Mouse (Mus musculus) frontal cortex, adult (tissue): ENCODE data around the gene Tenm4.
"Not testable (repeated sequence)": the region's sequence is repeated elsewhere in the genome, so short reads cannot be mapped to it uniquely, and the experiment has no call there.

Source experiments
- ATAC-seq: cut with Nextera tagmentation; 2 replicates; pipeline ENCODE4 v1.9.2; 2017; ENCODE audit warnings: mild to moderate bottlenecking, moderate library complexity, mixed read lengths; ENCODE audit not compliant: low TSS enrichment

Tenm4 gene

DNA sequence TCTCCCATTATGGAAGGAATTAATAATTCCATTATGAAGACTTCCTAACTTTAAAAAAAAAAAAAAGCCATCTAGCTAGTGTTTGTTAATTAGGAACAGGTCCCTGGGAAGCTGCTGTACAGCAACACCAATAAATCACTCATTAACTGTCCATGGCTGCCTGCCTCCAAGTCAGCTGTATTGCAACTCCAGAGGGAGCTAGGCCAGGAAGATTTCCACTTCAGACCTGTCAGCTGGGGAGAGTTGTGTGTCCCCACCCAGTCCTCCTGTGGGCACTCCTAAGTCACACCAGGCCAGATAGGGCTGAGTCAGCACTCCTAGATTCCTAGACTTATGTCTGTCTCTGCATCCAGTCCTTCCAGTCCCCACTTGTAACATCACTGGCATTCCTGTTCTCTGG, 399.9 kb downstream of the Tenm4 start:
- ATAC-seq, result no peak

DNA sequence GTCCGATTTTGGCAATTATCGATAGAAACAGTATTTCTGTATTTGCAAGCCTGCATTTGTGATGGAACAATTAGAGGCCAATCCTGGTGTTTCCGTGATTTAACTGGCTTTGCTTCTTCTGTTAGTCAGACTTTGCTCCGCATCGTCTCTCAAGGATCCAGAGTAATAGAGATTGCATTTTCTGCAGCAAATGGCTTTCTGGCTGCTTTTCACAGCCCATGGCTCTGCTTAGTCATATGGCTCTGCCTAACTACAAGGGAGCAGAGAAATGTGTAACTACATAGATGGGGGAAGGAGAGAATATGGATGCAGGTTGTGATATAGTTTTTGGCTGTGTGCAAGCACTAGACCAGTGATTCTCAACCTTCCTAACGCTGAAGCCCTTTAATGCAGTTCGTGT, 401.9 kb downstream of the Tenm4 start:
- ATAC-seq, result 0 out of 2 replicates have a peak, but pooled peaks have one; percentile 11

DNA sequence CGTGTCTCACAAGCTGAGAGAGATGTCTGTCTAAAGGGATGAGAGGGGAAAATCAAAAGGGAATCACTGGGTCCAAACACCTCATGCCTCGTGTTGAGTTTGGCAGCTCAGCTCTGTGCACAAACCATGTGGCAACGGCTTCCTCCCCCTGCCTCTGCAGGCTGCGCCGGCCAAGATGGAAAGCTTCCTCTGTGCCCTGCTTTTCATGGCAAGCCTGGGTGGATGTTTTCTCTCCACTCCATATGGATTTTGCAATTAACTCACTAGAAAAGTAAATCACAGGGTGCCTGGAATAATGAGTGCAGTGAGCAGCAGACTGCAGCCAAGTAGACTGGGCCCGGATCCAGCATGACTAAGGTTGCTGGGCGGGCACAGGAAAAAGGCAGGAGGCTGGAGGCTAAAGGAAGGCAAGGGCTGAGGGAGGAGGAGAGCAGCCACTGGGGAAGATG, 404.2 kb downstream of the Tenm4 start:
- ATAC-seq, result peak; percentile 90

DNA sequence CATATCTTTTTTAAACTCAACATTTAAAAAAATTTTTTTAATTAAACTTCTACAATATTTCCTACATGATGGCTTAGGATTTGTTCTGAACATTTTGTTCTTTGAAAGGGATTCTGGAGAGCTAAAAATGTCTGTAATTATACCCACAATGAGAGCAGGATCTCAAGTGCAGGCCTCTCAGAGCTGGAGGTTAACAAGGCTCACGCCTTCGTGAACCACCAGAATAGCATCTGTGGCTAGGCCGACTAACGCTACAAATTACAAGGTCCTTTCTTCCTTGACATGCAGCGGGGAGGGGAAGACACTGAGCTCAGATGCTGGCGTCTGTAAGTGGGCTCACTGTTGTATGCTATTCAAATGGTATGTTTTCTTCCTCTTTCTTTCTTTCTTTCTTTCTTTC, 411.7 kb downstream of the Tenm4 start:
- no peak for ATAC-seq

DNA sequence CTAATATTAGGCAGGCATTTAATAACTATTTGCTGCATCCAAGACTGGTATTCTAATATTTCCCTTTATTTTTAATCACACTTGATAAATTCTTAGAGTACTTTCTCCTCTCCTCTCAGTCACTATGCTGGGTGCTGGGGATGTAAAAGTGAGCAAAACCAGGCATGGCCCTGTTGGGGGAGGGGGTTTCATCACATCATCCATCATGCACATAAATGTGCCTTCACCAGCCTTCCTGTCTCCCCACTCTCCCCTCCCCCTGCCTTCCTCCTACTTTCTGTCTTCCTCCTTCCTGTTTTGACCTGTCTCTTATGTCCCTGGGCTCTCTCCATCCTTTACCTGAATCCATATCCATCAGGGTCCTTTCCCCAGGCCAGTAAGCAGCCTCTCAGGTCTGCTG, 416.4 kb downstream of the Tenm4 start:
- ATAC-seq, result no peak

DNA sequence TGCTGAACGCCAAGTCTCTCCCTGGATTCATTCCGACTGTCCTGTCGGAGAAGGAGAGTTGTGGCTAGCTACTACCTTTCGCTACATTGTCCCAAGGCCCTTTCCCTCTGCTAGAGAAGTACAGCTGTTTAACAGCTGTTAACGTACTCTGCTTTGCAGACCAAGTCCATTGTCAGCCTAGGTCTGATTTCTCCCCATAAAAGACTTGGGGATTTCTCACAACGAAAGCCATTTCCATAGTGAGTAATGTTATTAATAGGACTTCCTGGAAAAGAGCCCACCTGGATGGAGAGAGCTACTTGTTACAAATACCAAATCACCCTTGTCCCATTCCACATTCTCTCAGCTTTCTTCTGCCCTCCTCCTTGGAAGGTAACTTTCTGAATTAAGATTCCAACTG, 417.5 kb downstream of the Tenm4 start:
- ATAC-seq, result no peak

DNA sequence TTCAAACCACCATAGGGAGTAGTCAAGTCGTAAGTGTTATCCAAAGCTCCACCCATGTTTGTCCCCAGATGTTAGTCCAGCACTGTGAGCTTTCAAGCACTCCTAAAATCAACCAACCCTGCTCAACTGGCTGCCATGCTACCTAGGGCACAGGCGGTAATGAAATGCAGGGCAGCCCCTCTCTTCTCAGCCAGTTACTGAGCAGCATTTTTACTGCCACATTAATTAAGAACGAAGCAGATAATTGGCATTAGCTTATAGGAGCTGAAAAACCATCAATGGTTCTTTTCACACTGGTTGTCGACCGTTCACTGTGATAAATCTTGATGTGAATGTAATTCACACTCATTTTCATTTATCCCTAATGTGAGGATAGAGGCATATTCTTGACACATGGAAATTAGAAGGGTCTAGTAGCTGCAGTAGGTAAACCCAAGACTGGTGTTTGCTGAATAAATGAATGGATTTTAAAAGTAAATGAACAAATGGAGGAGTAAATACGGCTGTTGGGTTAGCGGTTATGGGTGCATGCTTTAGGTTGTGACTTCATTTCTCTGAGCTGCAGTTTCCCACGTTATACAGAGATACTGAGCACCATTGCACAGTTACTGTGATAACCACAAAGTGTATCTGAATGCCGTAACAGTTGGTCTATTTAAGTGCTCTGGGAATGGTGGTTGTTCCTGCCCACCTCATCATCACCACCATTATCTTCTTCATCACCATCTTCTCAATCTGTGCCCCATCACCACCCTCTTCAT, 424.7 kb downstream of the Tenm4 start:
- ATAC-seq, result no peak

DNA sequence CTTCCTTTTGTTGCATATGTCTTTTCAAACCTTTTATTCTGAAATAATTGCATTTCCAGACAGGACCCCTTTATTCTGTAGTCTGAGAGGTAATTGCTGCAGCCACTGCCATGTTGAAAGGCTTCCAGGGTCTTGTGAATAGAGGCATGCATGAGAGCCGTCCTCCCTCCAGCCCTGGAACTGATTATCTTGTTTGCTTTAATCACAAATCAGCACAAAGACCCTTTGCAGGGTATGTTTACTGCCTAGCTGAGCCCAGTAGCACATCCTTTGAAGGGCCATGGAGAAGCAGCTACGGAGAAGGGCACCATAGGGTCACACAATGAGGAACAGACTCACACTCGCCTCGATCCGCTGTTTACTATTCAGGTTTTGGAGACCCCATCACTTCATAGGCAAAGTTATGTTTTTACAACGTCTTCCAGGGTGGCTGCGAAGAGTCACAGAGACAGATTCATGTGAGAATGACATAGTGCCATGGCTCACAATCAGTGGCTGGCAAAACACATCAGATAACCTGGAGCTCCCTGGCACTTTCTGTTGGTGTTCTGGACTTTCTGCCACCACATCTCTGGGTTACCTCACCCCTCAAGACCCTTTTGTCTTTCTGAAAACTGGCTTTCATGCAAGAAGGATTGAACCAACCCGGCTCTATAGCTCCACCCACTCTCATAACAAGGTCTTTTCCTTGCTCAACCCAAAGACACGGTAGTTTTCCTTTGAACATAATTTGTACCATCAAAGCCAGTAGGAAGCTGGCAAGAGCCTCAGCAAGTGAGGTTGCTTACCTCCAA, 425.6 kb downstream of the Tenm4 start:
- ATAC-seq, result no peak

DNA sequence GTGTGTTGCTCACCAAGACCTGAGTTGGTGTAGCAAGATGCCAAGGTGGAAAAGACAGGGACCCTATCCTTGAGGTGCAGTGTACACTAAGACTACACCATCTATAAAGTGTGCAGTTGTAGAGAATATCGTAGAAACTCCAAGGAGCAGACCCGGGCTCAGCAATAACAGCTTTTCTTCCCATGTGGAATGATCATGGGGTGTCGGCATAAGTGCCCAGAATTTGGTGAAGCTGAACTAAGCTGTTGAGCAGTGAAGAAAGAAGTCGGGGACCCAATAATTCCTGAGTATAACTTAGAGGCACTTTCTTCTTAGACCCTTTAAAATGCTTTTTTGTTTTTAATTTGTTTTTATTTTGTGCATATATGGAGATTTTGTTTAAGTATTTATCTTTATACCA, 426.8 kb downstream of the Tenm4 start:
- no peak for ATAC-seq

DNA sequence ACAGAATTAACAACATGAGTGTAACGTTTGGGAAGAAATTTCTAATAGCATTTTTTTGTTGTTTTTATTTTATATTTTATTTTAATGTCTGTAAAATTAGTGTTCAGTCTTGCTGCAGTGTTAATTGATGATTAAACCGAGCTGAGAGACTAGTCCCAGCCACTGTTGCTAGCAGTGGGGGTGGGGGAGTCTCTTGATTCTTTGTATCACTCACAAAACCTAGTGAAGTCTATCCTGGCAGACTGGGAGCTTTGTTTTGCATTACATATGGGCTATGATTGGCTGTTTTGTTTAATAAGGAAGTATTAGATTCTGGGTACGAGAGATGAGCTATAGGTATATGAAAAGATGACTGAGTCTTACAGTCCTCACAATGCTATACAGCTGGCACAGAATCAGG, 428.0 kb downstream of the Tenm4 start:
- ATAC-seq, result no peak

DNA sequence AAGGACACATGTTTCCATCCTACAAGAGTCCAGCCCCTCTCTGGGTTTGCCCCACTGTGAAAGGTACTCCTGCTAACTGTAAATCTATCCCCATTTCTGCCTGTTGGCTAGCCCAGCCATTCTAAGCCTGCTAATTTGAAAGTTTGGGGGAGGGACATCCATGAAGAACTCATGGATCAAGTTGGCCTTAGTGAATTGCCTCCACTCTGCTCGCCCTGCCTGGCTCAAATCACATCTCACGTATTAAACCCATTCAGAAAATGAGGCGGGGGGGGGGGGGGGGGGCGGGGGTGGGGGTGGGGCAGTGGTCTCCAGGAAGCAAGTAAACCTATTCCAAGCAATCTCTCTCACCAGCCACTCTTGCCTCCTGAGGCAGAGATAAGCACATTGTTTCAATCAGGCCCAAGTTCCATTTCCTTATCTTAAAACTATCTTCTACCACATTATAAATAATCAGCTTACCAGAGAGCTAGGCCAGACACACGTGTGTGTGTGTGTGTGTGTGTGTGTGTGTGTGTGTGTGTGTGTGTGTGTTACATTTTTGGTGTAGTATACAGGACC, 429.4 kb downstream of the Tenm4 start:
- no peak for ATAC-seq

DNA sequence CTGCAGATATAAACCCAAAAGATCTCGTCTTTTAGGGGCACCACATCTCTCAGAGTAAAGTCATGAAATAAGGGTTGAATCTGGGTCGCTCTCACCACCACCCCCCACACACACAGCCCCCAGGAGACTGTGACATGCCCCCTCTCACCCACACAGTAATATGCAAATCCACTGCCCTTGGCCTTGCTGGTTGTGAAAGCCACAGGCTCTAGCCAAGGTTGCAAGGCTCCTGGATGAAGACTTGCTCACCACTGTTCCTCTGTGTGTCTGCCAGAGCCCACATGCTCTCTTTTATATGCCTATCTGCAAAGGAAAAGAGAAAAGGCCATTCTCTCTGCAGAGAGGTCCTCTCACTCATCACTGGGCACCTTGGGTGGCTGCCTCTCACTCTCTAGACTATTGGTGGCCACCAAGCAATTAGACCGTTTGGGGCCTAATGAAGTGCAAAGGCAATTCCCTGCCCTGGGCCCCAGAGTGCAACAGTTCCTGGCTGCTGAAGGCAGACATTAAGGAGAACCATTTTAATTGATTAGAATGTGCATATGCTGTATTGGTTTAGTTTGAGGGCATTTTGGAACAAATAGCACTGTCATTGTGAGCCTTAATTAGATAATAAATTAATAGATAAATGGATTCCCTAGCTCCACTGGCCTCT, 433.2 kb downstream of the Tenm4 start:
- no peak for ATAC-seq

DNA sequence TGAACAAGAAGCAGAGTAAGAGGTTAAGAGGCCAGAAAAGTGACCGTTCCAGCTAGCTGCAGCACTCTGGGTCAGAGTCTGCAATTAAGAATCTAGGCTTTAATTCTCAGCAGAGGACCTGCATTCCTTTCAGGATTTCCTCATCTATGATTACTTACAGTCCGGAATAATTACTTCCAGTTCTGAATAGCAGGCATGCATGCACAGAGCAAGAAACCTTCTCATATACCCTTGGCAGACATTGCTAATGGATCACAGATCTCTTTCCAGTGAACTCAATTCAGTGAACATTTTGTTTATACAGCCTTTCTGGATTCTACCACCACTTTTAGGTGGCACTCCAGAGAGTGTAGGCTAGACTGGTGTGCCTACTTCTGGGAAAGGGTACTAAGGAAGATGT, 434.3 kb downstream of the Tenm4 start:
- ATAC-seq, result no peak

DNA sequence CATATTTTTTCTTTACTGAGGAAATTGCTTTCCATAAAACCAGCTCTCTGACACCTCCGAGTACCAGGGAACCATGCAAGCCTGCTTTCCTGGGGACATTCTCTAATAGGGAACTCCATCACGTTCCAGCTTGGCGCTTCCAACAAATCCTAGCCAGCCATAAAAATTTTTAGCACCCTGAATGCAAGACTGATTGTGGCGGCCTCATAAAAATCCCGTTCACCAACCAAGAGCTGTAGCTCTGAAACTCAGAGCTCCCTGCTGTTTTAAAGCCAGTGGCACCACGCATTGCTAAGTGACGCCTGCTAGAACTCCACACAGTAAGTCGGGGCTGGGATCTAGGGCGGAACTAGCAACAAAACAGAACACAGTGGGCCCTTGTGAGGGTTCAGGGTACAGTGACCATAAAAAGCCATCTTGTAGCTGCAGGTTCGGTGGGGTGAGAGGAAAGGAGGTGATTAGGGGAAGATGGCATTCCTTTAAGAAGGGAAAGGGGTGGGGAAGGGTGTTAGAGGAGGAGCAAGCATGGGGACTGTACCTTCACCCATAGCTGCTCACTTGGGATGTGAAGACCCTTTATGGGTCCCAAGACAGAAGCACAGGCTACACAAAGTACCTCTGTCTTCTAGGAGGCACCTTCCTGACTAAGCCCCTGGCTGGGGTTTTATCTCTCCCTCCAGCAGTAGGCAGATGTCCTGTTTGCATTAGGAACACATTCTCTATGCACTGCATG, 439.0 kb downstream of the Tenm4 start:
- ATAC-seq, result peak; percentile 75

DNA sequence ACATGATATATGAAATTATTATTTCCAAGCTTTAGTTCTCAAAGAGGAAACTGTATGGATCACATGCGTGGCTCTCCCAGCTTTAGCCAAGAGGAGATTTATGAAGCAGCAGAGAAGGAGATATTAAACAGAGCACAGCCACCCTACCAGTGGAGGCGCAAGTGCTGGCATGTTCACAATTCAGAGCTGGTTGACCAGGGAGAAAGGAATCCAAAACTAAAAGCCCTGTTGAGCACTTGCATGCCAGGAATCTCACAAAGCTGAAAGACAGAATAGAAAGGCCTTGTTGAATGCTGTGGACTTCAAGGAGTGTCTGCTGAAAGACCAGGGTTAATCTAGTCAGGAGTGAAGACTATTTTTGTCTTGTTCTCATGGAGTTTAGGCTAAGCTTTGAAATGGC, 446.3 kb downstream of the Tenm4 start:
- ATAC-seq, result no peak

DNA sequence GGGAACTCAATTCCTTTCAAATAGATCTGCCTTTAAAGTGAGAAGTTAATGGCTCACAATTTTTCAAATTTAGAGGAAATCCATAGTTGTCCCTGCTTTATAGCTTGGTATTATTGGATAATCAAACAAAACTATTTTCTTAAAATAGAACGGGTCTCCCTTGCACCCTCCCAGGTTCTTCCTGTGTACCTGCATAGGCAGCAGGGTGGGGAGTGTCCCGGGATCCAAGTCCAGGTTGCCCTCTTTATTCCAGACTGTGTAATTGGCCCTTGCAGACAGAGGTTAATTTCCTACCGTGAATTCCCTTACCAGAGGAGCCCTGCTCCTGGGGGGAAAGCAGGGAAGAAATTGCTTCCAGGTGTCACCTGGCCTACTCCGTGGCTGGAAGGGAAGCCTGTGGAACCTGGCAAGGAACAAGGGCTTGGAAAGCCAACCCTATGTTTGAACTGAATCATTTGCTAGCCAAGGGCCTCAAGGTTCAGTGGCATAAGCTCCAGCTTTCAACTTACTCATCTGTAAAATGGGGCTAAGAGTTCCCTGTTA, 449.0 kb downstream of the Tenm4 start:
- ATAC-seq, result no peak

DNA sequence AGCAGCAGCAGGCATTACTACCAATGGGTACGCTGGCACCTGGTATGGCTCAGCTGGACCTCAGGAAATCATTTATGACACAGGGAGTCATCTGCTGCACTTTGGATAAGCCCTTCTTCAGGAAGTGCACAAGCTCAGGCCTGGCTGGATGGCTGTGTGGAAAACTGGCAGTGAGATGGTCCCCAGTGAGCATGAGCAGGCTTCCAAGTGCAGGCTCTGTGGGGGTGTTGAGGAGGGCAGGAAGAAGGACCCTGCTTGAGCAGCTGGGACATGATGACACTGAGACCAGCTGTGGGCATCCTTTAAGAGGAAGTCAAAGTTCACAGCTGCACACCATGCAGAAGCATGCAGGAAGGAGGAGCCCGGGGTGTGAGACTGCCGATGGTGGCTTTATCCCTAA, 455.3 kb downstream of the Tenm4 start:
- ATAC-seq, result no peak

DNA sequence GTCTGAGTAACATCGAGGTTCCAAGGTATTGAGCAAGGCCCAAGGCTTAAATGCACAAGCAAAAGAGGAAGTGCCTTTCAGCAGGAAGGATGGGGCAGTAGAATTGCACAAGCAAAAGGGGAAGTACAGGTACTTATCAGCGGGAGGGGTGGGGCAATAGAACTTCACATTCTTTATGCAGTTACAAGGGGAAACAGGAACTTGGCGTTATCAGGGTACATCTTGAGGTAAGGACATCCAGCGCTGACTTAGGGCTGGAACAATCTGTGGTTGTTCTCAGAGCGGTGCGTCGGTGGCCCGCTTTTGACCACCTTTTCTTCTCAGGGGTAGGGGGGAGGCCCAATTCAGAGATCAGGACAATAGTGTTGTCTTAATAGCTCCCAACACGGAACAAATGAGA, 459.5 kb downstream of the Tenm4 start:
- not testable (repeated sequence) for ATAC-seq

DNA sequence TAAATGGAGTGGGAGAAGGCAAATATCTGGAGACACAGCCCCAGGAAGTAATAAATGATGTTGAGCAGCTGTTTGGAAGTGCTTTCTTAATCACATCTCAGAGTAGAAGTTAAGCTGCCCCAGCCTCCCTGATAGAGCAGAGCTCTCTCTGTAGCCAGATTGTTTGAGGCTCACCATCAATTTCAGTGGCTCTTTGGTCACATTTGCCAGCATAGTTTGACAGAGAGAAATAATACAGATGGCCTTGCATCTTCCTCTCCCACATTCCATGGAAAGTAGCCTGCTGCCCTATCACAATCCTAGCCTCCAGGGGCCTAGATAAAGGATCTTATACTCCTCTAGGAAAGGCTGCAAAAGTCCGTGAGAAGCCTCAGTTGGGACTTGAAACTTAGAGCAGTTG, 462.0 kb downstream of the Tenm4 start:
- ATAC-seq, result no peak

DNA sequence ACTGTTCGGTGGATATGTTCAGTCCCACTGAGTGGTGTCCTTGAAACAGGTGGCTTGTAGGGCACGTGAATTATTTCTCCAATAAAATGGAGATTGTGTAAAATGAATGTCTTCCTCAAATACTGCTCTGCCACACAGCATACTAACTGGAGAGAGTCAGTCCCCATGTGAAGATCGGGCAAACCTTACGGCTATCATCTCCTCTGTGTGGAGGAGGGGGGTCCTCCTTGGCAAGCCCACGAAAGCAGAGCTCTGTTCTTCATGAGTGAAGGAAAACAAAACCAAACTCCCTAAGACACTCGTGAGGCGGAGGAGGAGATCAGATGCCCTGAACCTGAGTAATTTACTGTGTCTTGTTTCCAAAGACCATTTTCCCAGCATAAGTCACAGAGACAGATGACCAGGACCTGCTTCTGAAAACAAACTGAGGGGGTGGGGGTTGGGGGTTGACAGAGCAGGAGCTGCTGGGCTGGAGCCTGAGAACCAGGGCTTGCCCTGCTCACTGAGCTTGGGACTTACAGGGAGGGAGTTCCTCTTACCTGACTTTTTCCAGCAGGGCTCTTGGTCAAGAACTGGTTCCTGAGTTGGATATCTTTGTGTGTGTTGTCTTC, 464.9 kb downstream of the Tenm4 start:
- no peak for ATAC-seq
